Mouse (Mus musculus) intestine, embryonic 14.5 days (tissue): ENCODE data around the gene Atrn. TPM values are rescaled to one million over a fixed set of nuclear protein-coding genes. Genes with fewer than 3 reads are reported as not detected.

Experiments
- ATAC-seq: fragments of 200-750 bp; cut with Nextera tagmentation; replicated peaks from 2 replicates; pipeline ENCODE4 v1.8.0; 2017; ENCODE audit warnings: low read depth, moderate number of reproducible peaks, moderate TSS enrichment, moderate library complexity; ENCODE audit not compliant: low FRiP score, low TSS enrichment
- DNase-seq: peaks from one replicate; pipeline ENCODE4 v3.0.0-alpha.2; 2018; ENCODE audit warnings: low spot score
- H3K27ac ChIP-seq: fragments of 300-500 bp; sonication (generic); 2 replicates; pipeline ENCODE4 v1.5.1; 2014; ENCODE audit warnings: low read depth, mild to moderate bottlenecking, control low read depth
- H3K27me3 ChIP-seq: fragments of 300-500 bp; sonication (generic); replicated peaks from 2 replicates; pipeline ENCODE4 v1.6.1; 2014; ENCODE audit warnings: low read length, control low read depth; ENCODE audit not compliant: control insufficient read depth, insufficient read depth
- H3K36me3 ChIP-seq: fragments of 300-500 bp; sonication (generic); 2 replicates; pipeline ENCODE4 v1.6.1; 2014; ENCODE audit warnings: low read length, control low read depth; ENCODE audit not compliant: control insufficient read depth, insufficient read depth
- H3K4me1 ChIP-seq: fragments of 300-500 bp; sonication (generic); replicated peaks from 2 replicates; pipeline ENCODE4 v1.6.1; 2014; ENCODE audit warnings: low read length, control low read depth, mixed read lengths; ENCODE audit not compliant: control insufficient read depth, insufficient read depth
- H3K4me2 ChIP-seq: fragments of 300-500 bp; sonication (generic); 2 replicates; pipeline ENCODE4 v1.6.1; 2014; ENCODE audit warnings: low read length
- H3K4me3 ChIP-seq: fragments of 300-500 bp; sonication (generic); 2 replicates; pipeline ENCODE4 v1.5.1; 2014; ENCODE audit warnings: low read depth, low read length, control low read depth, mixed read lengths
- H3K9ac ChIP-seq: fragments of 300-500 bp; sonication (generic); 2 replicates; pipeline ENCODE4 v1.6.1; 2014; ENCODE audit warnings: mild to moderate bottlenecking, low read length
- H3K9me3 ChIP-seq: fragments of 300-500 bp; sonication (generic); 2 replicates; pipeline ENCODE4 v1.6.1; 2016; ENCODE audit warnings: low read length, control low read depth; ENCODE audit not compliant: control insufficient read depth
- WGBS: fragments of 180-500 bp; shearing (Covaris S2); extraction: QIAGEN DNeasy Blood & Tissue Kit; methylation state at CpG from one replicate; pipeline ENCODE4 v1.1.7; 2014; 5-methylcytosine and 5-hydroxymethylcytosine counted together
- polyA plus RNA-seq: library from polyadenylated mRNA; unstranded; fragments of >200 nt; fragmentation: Nextera tagmentation; extraction: Ambion mirVana; gene quantifications from 2 replicates; pipeline ENCODE4 v1.2.1, GENCODE M21; 2014

Atrn gene
- polyA plus RNA-seq, 1 experiment from 2014 or later, result 8.4 TPM

DNA sequence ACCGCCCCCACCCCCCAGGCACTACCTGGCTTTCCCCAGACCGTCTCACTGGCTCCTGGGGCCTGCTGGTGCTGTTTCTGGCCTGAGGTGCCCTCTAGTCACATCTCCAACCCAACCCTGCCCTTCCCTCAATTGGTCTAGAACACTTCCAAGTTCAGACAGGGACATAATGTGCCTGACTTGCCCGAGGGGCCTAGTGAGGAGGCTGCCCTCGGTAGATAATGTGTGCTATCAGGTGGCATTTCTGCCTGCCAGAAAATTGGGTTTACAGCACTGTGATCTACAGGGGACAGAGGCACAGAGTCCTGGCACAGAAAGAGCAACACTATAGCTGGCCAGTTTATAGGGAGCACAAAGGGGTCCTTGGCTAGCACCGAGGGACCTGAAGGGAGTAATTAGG, 145.7 kb downstream of the Atrn start:
- Histone ChIP-seq H3K4me1 (peaks cover 19% of the 10 kb centered on the region), H3K27ac (no peak overlapping the region), H3K4me3 (no peak overlapping the region), H3K27me3 (peaks cover 52% of the 10 kb centered on the region), H3K4me2 (no peak overlapping the region), H3K9ac (no peak overlapping the region), H3K9me3 (no peaks in the 10 kb centered on the region), H3K36me3 (no peaks in the 10 kb centered on the region)
- no peak for DNase-seq
- ATAC-seq, result no peak
- 73% methylated on average over 5 of the region's 5 CpGs for WGBS

DNA sequence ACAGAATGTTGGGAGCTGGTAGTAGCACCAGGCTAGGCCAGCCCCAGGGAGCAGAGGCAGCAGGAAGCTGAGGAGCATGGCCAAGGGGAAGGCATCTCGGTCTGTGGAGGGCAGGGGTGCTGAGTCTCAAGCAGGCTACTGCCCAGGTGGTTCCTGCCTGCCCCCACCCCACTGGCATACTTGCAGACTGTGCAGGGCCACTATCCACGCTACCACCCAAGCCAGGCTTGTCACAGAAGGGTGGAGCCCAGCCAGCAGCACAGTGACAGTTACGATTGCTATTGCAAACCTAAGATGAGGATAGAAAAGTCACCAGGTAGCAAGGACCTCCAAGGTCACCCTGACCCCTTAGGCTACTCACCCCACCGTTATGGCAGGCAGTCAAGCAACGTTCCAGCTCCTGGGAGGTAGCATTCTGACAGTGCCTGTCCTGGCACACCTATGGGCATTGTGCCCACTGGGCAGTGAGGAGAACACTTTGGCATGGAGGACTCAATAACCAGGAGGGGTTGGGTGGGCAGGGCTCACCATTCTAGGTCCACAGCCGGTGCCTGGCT, 146.6 kb downstream of the Atrn start:
- Histone ChIP-seq H3K27ac (no peak overlapping the region), H3K4me2 (no peak overlapping the region), H3K4me3 (no peak overlapping the region), H3K9ac (no peak overlapping the region), H3K27me3 (peaks cover 52% of the 10 kb centered on the region), H3K4me1 (peaks cover 19% of the 10 kb centered on the region), H3K36me3 (no peaks in the 10 kb centered on the region), H3K9me3 (no peaks in the 10 kb centered on the region)
- DNase-seq (no peak), ATAC-seq (no peak)
- 72% methylated on average over 6 of the region's 6 CpGs for WGBS

DNA sequence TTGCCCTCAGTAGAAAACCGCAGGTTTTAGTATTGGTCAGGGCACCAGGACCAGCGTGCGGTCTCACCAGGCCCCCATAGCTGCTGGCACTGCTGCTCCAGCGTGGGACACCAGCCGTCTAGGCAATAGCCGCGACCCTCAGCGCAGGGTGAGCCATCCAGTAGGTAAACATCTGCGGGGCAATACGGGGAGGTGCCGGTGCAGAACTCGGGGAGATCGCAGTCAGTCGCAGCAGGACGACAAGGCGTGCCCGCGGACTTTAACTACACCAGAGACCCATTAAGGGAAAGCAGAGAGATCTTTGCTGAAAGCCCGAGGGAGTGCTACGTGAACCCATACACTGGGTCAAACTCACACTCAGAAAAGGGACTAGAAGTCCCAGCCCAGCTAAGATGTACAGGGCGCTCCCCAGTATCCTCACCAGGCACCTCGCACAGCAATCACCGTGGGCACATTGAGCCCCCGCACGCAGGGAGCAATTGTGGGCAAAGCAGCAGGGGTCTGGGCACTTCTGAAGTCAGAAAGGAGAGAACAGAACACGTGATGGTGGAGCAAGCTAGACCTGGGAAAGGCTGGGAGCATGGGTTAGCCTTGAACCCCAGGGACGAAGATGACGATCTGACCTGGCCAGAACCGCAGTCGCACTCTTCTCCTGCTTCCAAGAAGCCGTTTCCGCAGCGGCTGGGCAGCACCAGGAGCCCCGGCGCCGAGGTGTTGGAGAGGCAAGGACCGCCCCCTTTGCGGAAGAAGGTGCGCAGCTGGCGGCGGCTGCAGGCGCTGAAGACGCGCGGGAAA, 147.8 kb downstream of the Atrn start:
- DNase-seq, result no peak
- no peaks in the 10 kb centered on the region for H3K9me3 ChIP-seq
- 2% methylated on average over 45 of the region's 45 CpGs for WGBS
- H3K27ac ChIP-seq, result no peak overlapping the region
- peak overlapping the region; percentile 30 for H3K4me3 ChIP-seq
- ATAC-seq, result no peak
- H3K36me3 ChIP-seq, result no peaks in the 10 kb centered on the region
- peaks cover 52% of the 10 kb centered on the region for H3K27me3 ChIP-seq
- 0 out of 2 replicates have a peak overlapping the region, but pooled peaks have one; percentile 18 for H3K9ac ChIP-seq
- peaks cover 19% of the 10 kb centered on the region for H3K4me1 ChIP-seq
- peak overlapping the region; percentile 54 for H3K4me2 ChIP-seq

GRCm38 (mm10) chr2:131054646-131055264, 148.5 kb downstream of the Atrn start:
- H3K9me3 ChIP-seq, result no peaks in the 10 kb centered on the region
- peaks cover 24% of the 10 kb centered on the region for H3K4me1 ChIP-seq
- H3K27ac ChIP-seq, result no peak overlapping the region
- peaks cover 52% of the 10 kb centered on the region for H3K27me3 ChIP-seq
- H3K9ac ChIP-seq, result no peak overlapping the region
- no peaks in the 10 kb centered on the region for H3K36me3 ChIP-seq
- ATAC-seq (no peak), DNase-seq (no peak)
- peak overlapping the region; percentile 54 for H3K4me2 ChIP-seq
- H3K4me3 ChIP-seq, result peak overlapping the region; percentile 30
- 3% methylated on average over 21 of the region's 21 CpGs for WGBS

DNA sequence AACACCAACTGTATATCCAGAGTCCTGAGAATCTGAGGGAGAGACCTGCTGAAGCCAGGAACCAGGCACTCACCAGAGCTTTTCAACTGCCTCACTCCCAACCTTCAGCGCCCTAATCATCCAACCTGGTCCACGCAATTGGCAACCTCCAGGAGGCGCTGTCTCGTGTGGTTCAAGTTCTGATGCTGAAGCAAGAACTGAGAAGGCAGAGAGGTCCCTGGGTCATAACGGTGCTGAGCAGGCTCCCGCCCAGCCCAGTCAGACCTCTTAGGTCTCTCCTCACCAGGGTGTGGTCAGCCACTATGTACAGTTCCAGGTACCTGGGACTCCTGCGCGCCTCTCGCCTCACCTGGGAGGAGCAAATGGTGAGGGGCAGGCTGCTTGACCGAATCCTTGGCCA, 149.3 kb downstream of the Atrn start:
- Histone ChIP-seq H3K27ac (no peak overlapping the region), H3K9ac (no peak overlapping the region), H3K4me1 (peaks cover 24% of the 10 kb centered on the region), H3K27me3 (peaks cover 52% of the 10 kb centered on the region), H3K4me3 (no peak overlapping the region), H3K36me3 (no peaks in the 10 kb centered on the region), H3K4me2 (0 out of 2 replicates have a peak overlapping the region, but pooled peaks have one; percentile 15), H3K9me3 (no peaks in the 10 kb centered on the region)
- ATAC-seq, result no peak
- 7% methylated on average over 10 of the region's 10 CpGs for WGBS
- peak; percentile 80 for DNase-seq

GRCm38 (mm10) chr2:131056191-131056590, 149.9 kb downstream of the Atrn start:
- DNase-seq (peak; percentile 69), ATAC-seq (peak; percentile 42; the same call in 1 of the 2 replicates)
- Histone ChIP-seq H3K4me1 (peaks cover 24% of the 10 kb centered on the region), H3K9ac (no peak overlapping the region), H3K9me3 (no peaks in the 10 kb centered on the region), H3K4me2 (peak overlapping the region; percentile 15; the same call in 1 of the 2 replicates), H3K4me3 (no peak overlapping the region), H3K36me3 (no peaks in the 10 kb centered on the region), H3K27ac (no peak overlapping the region), H3K27me3 (peaks cover 52% of the 10 kb centered on the region)
- WGBS, result 4% methylated on average over 10 of the region's 10 CpGs

GRCm38 (mm10) chr2:131058672-131059071, 152.4 kb downstream of the Atrn start:
- Histone ChIP-seq H3K9me3 (no peaks in the 10 kb centered on the region), H3K27me3 (peaks cover 42% of the 10 kb centered on the region), H3K4me1 (peaks cover 22% of the 10 kb centered on the region), H3K4me3 (no peak overlapping the region), H3K4me2 (no peak overlapping the region), H3K27ac (no peak overlapping the region), H3K9ac (no peak overlapping the region), H3K36me3 (no peaks in the 10 kb centered on the region)
- 88% methylated on average over 8 of the region's 8 CpGs for WGBS
- ATAC-seq (no peak), DNase-seq (no peak)

- WGBS, result 23% methylated on average over 1 of the region's 1 CpGs
- ATAC-seq, result no peak
- no peak overlapping the region for H3K27ac ChIP-seq
Observed at GRCm38 (mm10) chr2:131059377-131059776, 153.1 kb downstream of the Atrn start.

More at GRCm38 (mm10) chr2:131059377-131059776, 153.1 kb downstream of the Atrn start:
- peaks cover 41% of the 10 kb centered on the region for H3K27me3 ChIP-seq
- no peak overlapping the region for H3K9ac ChIP-seq
- peaks cover 15% of the 10 kb centered on the region; the same call in 1 of the 2 replicates for H3K4me1 ChIP-seq
- no peaks in the 10 kb centered on the region for H3K9me3 ChIP-seq
- no peak for DNase-seq
- H3K4me2 ChIP-seq, result no peak overlapping the region
- H3K36me3 ChIP-seq, result no peaks in the 10 kb centered on the region
- no peak overlapping the region for H3K4me3 ChIP-seq
